Mouse (Mus musculus) macrophage (primary cell): ENCODE data around the gene Olfr15. TPM values are rescaled to one million over a fixed set of nuclear protein-coding genes. Genes with fewer than 3 reads are reported as not detected.

Source experiments
- polyA plus RNA-seq: library from polyadenylated mRNA; stranded (reverse); fragments of 250-400 nt; gene quantifications from 3 replicates; pipeline ENCODE4 v1.2.4, GENCODE M21; 2018; ENCODE audit warnings: inconsistent platforms

Gene Olfr15
- polyA plus RNA-seq, 1 experiment from 2014 or later: not detected

Other genes with a start within 250 kb of the Olfr15 start
- not detected in 3 replicates for gene Olfr161, start 239.8 kb upstream of the Olfr15 start, polyA plus RNA-seq
- 2.8 to 7.3 TPM (median 3.5 TPM) in 3 replicates for gene Mefv, start 112.8 kb upstream of the Olfr15 start, polyA plus RNA-seq
- 33.4 to 51.2 TPM (median 45.8 TPM) in 3 replicates for gene Zfp263, start 86.8 kb upstream of the Olfr15 start, polyA plus RNA-seq
- gene Zfp174, start 16.4 kb downstream of the Olfr15 start, polyA plus RNA-seq: 0.63 to 0.84 TPM (median 0.82 TPM) in 3 replicates
- gene Naa60, start 41.5 kb downstream of the Olfr15 start, polyA plus RNA-seq: 62.3 to 107 TPM (median 75.6 TPM) in 3 replicates
- gene Zfp597, start 53.7 kb downstream of the Olfr15 start, polyA plus RNA-seq: 4.2 to 8.0 TPM (median 6.2 TPM) in 3 replicates
- gene Gm20695, start 53.8 kb downstream of the Olfr15 start, polyA plus RNA-seq: 1.2 TPM in 1 of 3 replicates, not detected in the others
- gene 1700037C18Rik, start 77.8 kb downstream of the Olfr15 start, polyA plus RNA-seq: 1.4 to 3.0 TPM (median 2.9 TPM) in 3 replicates
- 6.1 to 9.4 TPM (median 7.9 TPM) in 3 replicates for gene Cluap1, start 77.9 kb downstream of the Olfr15 start, polyA plus RNA-seq
- 4.1 to 9.1 TPM (median 5.7 TPM) in 3 replicates for gene Nlrc3, start 145.8 kb downstream of the Olfr15 start, polyA plus RNA-seq
- 16.9 to 28.0 TPM (median 25.8 TPM) in 3 replicates for gene Slx4, start 172.9 kb downstream of the Olfr15 start, polyA plus RNA-seq
- gene Dnase1, start 206.1 kb downstream of the Olfr15 start, polyA plus RNA-seq: not detected in 3 replicates
- gene Trap1, start 246.9 kb downstream of the Olfr15 start, polyA plus RNA-seq: 39.0 to 64.9 TPM (median 52.6 TPM) in 3 replicates